Mouse (Mus musculus) left cerebral cortex, adult 2 months (tissue): ENCODE measurements around the gene Hspb8. TPM values are rescaled to one million over a fixed set of nuclear protein-coding genes. Genes with fewer than 3 reads are reported as not detected.
A peak's percentile ranks its signal among the peaks of the same experiment; 100 is the strongest.

ENCODE experiments used
- DNase-seq, 2 experiments: peaks; one replicate each; pipeline ENCODE4 v3.0.0; 2021 to 2022; ENCODE audit warnings: low spot score in 2 of 2, mixed read lengths in 1 of 2; ENCODE audit errors: extremely low spot score in 1 of 2
- H3K27ac ChIP-seq: fragments of 200-600 bp; 2 replicates; pipeline ENCODE4 v1.8.1; 2022
- H3K4me3 ChIP-seq: fragments of 200-600 bp; 2 replicates; pipeline ENCODE4 v1.8.1; 2022
- CTCF ChIP-seq: fragments of 200-600 bp; IDR thresholded peaks from 2 replicates; pipeline ENCODE4 v1.8.1; 2022; ENCODE audit warnings: antibody characterized with exemption, mild to moderate bottlenecking, moderate library complexity
- intact Hi-C: fragments of 180-260 bp; cut with DNase I; formaldehyde crosslinking; loops from one replicate; pipeline ENCODE4 v1.15.1; 2025
- total RNA-seq, 2 experiments: library from RNA; stranded (reverse); gene quantifications; 2 replicates each; pipeline ENCODE4 v1.2.3; 2021

Hspb8 gene
- total RNA-seq, 2 experiments from 2014 or later = 11.0 to 12.6 TPM

- intact Hi-C loops = no loop called here
- Histone ChIP-seq H3K27ac (no peak overlapping the region), H3K4me3 (no peak overlapping the region)
- TF ChIP-seq CTCF = no peak
- DNase-seq = no peak
These were observed 2.6 kb upstream of the Hspb8 start for GRCm38 (mm10) chr5:116425273-116425672.

- no peak for DNase-seq
- no peak overlapping the region for H3K27ac ChIP-seq
- TF ChIP-seq CTCF = no peak
- intact Hi-C loops = no loop called here
- H3K4me3 ChIP-seq = no peak overlapping the region
These were observed 1.1 kb upstream of the Hspb8 start for GRCm38 (mm10) chr5:116423746-116424145.

- intact Hi-C loops = no loop called here
- Histone ChIP-seq H3K4me3 (peak overlapping the region; percentile 34), H3K27ac (peak overlapping the region; percentile 48)
- no peak for TF ChIP-seq CTCF
- DNase-seq = no peak
These were observed 728 bp downstream of the Hspb8 start for GRCm38 (mm10) chr5:116421791-116422481.

GRCm38 (mm10) chr5:116420759-116421225, 1.9 kb downstream of the Hspb8 start:
- Histone ChIP-seq H3K27ac (no peak overlapping the region), H3K4me3 (no peak overlapping the region)
- TF ChIP-seq CTCF = no peak
- intact Hi-C loops = no loop called here
- DNase-seq = peak; percentile 25 to 30

GRCm38 (mm10) chr5:116420213-116420612, 2.5 kb downstream of the Hspb8 start:
- Histone ChIP-seq H3K27ac (no peak overlapping the region), H3K4me3 (no peak overlapping the region)
- DNase-seq = no peak
- TF ChIP-seq CTCF = no peak
- intact Hi-C loops = no loop called here

- H3K4me3 ChIP-seq = no peak overlapping the region
- no peak for DNase-seq
- no peak overlapping the region for H3K27ac ChIP-seq
- TF ChIP-seq CTCF = no peak
- intact Hi-C loops = no loop called here
These were observed 3.2 kb downstream of the Hspb8 start for GRCm38 (mm10) chr5:116419322-116420045.

- Histone ChIP-seq H3K4me3 (no peak overlapping the region), H3K27ac (no peak overlapping the region)
- intact Hi-C loops = no loop called here
- no peak for DNase-seq
- no peak for TF ChIP-seq CTCF
These were observed 6.5 kb downstream of the Hspb8 start for GRCm38 (mm10) chr5:116416208-116416607.

GRCm38 (mm10) chr5:116409689-116410590, 12.7 kb downstream of the Hspb8 start:
- no peak for DNase-seq
- no peak for TF ChIP-seq CTCF
- H3K4me3 ChIP-seq = no peak overlapping the region
- intact Hi-C loops = no loop called here
- no peak overlapping the region for H3K27ac ChIP-seq

GRCm38 (mm10) chr5:116408965-116409364, 13.7 kb downstream of the Hspb8 start:
- no peak for DNase-seq
- TF ChIP-seq CTCF = no peak; the same call in 1 of the 2 replicates
- Histone ChIP-seq H3K4me3 (no peak overlapping the region), H3K27ac (no peak overlapping the region)
- intact Hi-C loops = no loop called here

- intact Hi-C loops = no loop called here
These were observed 14.7 kb downstream of the Hspb8 start for GRCm38 (mm10) chr5:116407936-116408335.

GRCm38 (mm10) chr5:116407321-116407720, 15.3 kb downstream of the Hspb8 start:
- intact Hi-C loops = no loop called here

More at GRCm38 (mm10) chr5:116407936-116408335, 14.7 kb downstream of the Hspb8 start:
- no peak for DNase-seq
- H3K27ac ChIP-seq = 0 out of 2 replicates have a peak overlapping the region, but pooled peaks have one; percentile 8
- H3K4me3 ChIP-seq = no peak overlapping the region
- TF ChIP-seq CTCF = no peak

More at GRCm38 (mm10) chr5:116407321-116407720, 15.3 kb downstream of the Hspb8 start:
- DNase-seq = no peak
- no peak overlapping the region for H3K4me3 ChIP-seq
- no peak for TF ChIP-seq CTCF
- H3K27ac ChIP-seq = 0 out of 2 replicates have a peak overlapping the region, but pooled peaks have one; percentile 8
